ENCODE assay signal across 31 mouse cellular contexts in genomic region chr6:115269561-115269960, GRCm38 (mm10). TPM values are rescaled to one million over a fixed set of nuclear protein-coding genes. Genes with fewer than 3 reads are reported as not detected.
DNase-seq lines count a peak whose midpoint lies in the region; ATAC-seq and TF ChIP-seq lines count a peak whose summit lies in the region.
"Had no signal": no experiment of that assay in that cellular context is flagged by ENCODE, and none has a peak within 500 bp of the region (broad histone marks: within the 10 kb centered on the region; RNA-seq: fewer than 3 reads in every experiment).

No protein-coding gene starts in this region.

- 38% methylated on average over 5 of the region's 5 CpGs for WGBS in heart, adult 2 months
- WGBS in heart, embryonic 15.5 days, result 53% methylated on average over 5 of the region's 5 CpGs

- no peak for TF ChIP-seq CTCF in heart, adult 2 months (IDR thresholded peaks at IDR 0.05)

- no peak for ATAC-seq in heart, embryonic 15.5 days (replicated peaks; ENCODE audit: insufficient number of reproducible peaks, insufficient read depth, low FRiP score, low read depth)
- ATAC-seq: activated CD4-positive, CD25-positive, alpha-beta regulatory T cell, adult 4 months; forebrain, embryonic 13.5 days; forebrain, embryonic 16.5 days; hindbrain, embryonic 16.5 days; intestine, embryonic 15.5 days had no signal

- no peak overlapping the region for H3K4me3 ChIP-seq in heart, adult 2 months
- H3K4me3 ChIP-seq in heart, embryonic 15.5 days, result no peak overlapping the region
- H3K4me3 ChIP-seq in brown adipose tissue, adult 24 weeks (ENCODE audit: insufficient read depth, low read depth, low read length), result no peak overlapping the region
- H3K4me3 ChIP-seq: forebrain, embryonic 10.5 days; forebrain, embryonic 13.5 days; heart, embryonic 12.5 days; hindbrain, embryonic 10.5 days; hindbrain, embryonic 13.5 days; intestine, embryonic 15.5 days had no signal

- no peaks in the 10 kb centered on the region for H3K79me2 ChIP-seq in heart, adult 2 months (replicated peaks; ENCODE audit: control insufficient read depth, insufficient read depth, low read length)

- no peak for TF ChIP-seq EP300 in heart, adult 2 months (IDR thresholded peaks at IDR 0.05; ENCODE audit: insufficient read depth, low read depth, low read length)

- peak in 1 of 2 experiments; percentile 31 for DNase-seq in heart, adult 2 months
- no peak for DNase-seq in heart, postnatal 25 days (ENCODE audit: low spot score)
- no peak for DNase-seq in heart, postnatal 4 days
- DNase-seq in 3T3-L1 (ENCODE audit: low read depth, low spot score), result peak; percentile 48
- no peak for DNase-seq in right cerebral cortex, postnatal 14 days
- DNase-seq: adrenal gland, adult 8-10 months; adrenal gland, postnatal 25 days; cerebellum, adult 18-20 months; cerebellum, adult 9-10 months; cerebellum, postnatal 14 days; gastrocnemius, postnatal 25 days; kidney, adult 18-20 months; kidney, adult 9 months had no signal

- H3K27me3 ChIP-seq in heart, adult 2 months (ENCODE audit: control insufficient read depth, insufficient read depth, low read length), result no peaks in the 10 kb centered on the region
- peaks cover 47% of the 10 kb centered on the region for H3K27me3 ChIP-seq in heart, embryonic 15.5 days
- H3K27me3 ChIP-seq: forebrain, embryonic 13.5 days; hindbrain, embryonic 13.5 days; intestine, embryonic 15.5 days had no signal

- peaks cover 31% of the 10 kb centered on the region for H3K4me1 ChIP-seq in heart, adult 2 months (ENCODE audit: control insufficient read depth, insufficient read depth, low read length)
- peaks cover 14% of the 10 kb centered on the region for H3K4me1 ChIP-seq in heart, embryonic 15.5 days (replicated peaks)
- peaks cover 48% of the 10 kb centered on the region for H3K4me1 ChIP-seq in brown adipose tissue, adult 24 weeks (ENCODE audit: control insufficient read depth, insufficient read depth, insufficient read length, low read length)

- intact Hi-C loops in heart, adult 2 months (cut with DNase I), result loop anchor here (2.0 to 5.0 kb wide), 4 partner anchors 91 to 253 kb away; partner anchors contain the start of gene Pparg
- intact Hi-C loops in heart, postnatal 25 days (cut with DNase I), result loop anchor here (5.0 kb wide), 2 partner anchors 222 to 342 kb away; no protein-coding TSS in a partner anchor

- H3K27ac ChIP-seq in heart, adult 2 months, result peak overlapping the region; percentile 85
- H3K27ac ChIP-seq in heart, embryonic 15.5 days, result peak overlapping the region; percentile 25; the same call in 1 of the 2 replicates
- peak overlapping the region; percentile 96 for H3K27ac ChIP-seq in brown adipose tissue, adult 24 weeks (replicated peaks; ENCODE audit: low read depth, low read length)
- H3K27ac ChIP-seq: forebrain, embryonic 10.5 days; forebrain, embryonic 13.5 days; hindbrain, embryonic 10.5 days; hindbrain, embryonic 13.5 days; intestine, embryonic 15.5 days had no signal

- H3K4me2 ChIP-seq in heart, embryonic 15.5 days, result no peak overlapping the region
- H3K4me2 ChIP-seq: forebrain, embryonic 13.5 days; heart, embryonic 12.5 days; hindbrain, embryonic 13.5 days; intestine, embryonic 15.5 days had no signal

- H3K9me3 ChIP-seq in heart, embryonic 15.5 days (replicated peaks), result no peaks in the 10 kb centered on the region
- H3K9me3 ChIP-seq: forebrain, embryonic 10.5 days; forebrain, embryonic 13.5 days; heart, embryonic 12.5 days; hindbrain, embryonic 10.5 days; hindbrain, embryonic 13.5 days; intestine, embryonic 15.5 days had no signal

- no peaks in the 10 kb centered on the region; the same call in 1 of the 2 replicates for H3K36me3 ChIP-seq in heart, adult 2 months (ENCODE audit: control insufficient read depth, insufficient read depth, low read length)
- H3K36me3 ChIP-seq in heart, embryonic 15.5 days, result no peaks in the 10 kb centered on the region
- H3K36me3 ChIP-seq: forebrain, embryonic 10.5 days; heart, embryonic 12.5 days; hindbrain, embryonic 10.5 days; intestine, embryonic 15.5 days had no signal

- no peak for TF ChIP-seq POLR2A in heart, adult 2 months (IDR thresholded peaks at IDR 0.05; ENCODE audit: insufficient read depth, low read depth, low read length)

- H3K9ac ChIP-seq in heart, adult 2 months (ENCODE audit: low read depth, low read length), result no peak overlapping the region
- H3K9ac ChIP-seq in heart, embryonic 15.5 days, result no peak overlapping the region
- H3K9ac ChIP-seq: forebrain, embryonic 13.5 days; heart, embryonic 12.5 days; hindbrain, embryonic 13.5 days; intestine, embryonic 15.5 days had no signal

RNA-seq across cellular contexts. Expression of gene Timp4, which starts 17.6 kb away (rescaled TPM):
- total RNA-seq in heart, adult 2 months (2021), result 10 to 100 TPM; 29.9 to 41.5 TPM
- 24.6 and 37.7 TPM in 2 replicates for polyA plus RNA-seq in heart, adult 2 months (2012; rRNA removed)
- total RNA-seq in heart, postnatal 25 days (2021), result 10 to 100 TPM; 29.7 to 32.7 TPM
- 0.48 and 0.90 TPM in 2 replicates for polyA plus RNA-seq in heart, embryonic 15.5 days (2015; fragmentation: Nextera tagmentation; extraction: Ambion mirVana)
- total RNA-seq in heart, postnatal 4 days (2021), result 1 to 10 TPM; 1.3 to 2.2 TPM
- 11.1 and 36.6 TPM in 2 replicates for polyA plus RNA-seq in brown adipose tissue, adult 24 weeks (2012; ENCODE audit: insufficient read depth, insufficient read length, missing spikeins)
- polyA plus RNA-seq: heart, embryonic 12.5 days had no signal

RNA-seq across cellular contexts. Expression of gene Gm17482, which starts 42.4 kb away (rescaled TPM):
- not detected for total RNA-seq in heart, adult 2 months (2021)
- polyA plus RNA-seq in heart, adult 2 months (2012; rRNA removed), result not detected in 2 replicates
- not detected for total RNA-seq in heart, postnatal 25 days (2021)
- polyA plus RNA-seq in heart, embryonic 15.5 days (2015; fragmentation: Nextera tagmentation; extraction: Ambion mirVana), result not detected in 2 replicates
- not detected for total RNA-seq in heart, postnatal 4 days (2021)
- not detected in 2 replicates for polyA plus RNA-seq in brown adipose tissue, adult 24 weeks (2012; ENCODE audit: insufficient read depth, insufficient read length, missing spikeins)
- total RNA-seq: adrenal gland, adult 8-10 months; adrenal gland, postnatal 25 days; ES-E14; gastrocnemius, adult 18-20 months; gastrocnemius, postnatal 25 days had no signal
- polyA plus RNA-seq: activated CD4-positive, CD25-positive, alpha-beta regulatory T cell, adult 4 months; brain, embryonic 14.5 days; embryonic facial prominence, embryonic 11.5 days; embryonic facial prominence, embryonic 14.5 days; forebrain, embryonic 10.5 days; forebrain, embryonic 13.5 days; forebrain, embryonic 16.5 days; gonadal fat pad, adult 2 months; heart, embryonic 12.5 days; heart, embryonic 16.5 days; hindbrain, embryonic 10.5 days; hindbrain, embryonic 13.5 days; hindbrain, embryonic 16.5 days; intestine, embryonic 15.5 days had no signal

Comparison
In these comparisons a context has a peak if more than half of its experiments do, and no peak if none do; other contexts are left out.
1. RNA of gene Timp4, which starts 17.6 kb away (total RNA-seq): 29.9 to 41.5 TPM in heart, adult 2 months and 29.7 to 32.7 TPM in heart, postnatal 25 days; 1.3 to 2.2 TPM in heart, postnatal 4 days; every median in the first group is over 4 times any median in the second.
2. H3K27ac ChIP-seq: peak in every context shown above with its lines; median percentile 96 in brown adipose tissue, adult 24 weeks; 85 in heart, adult 2 months; 25 in heart, embryonic 15.5 days.